Mouse (Mus musculus) embryonic fibroblast, embryonic 13.5 days (primary cell): ENCODE results near the gene Csmd2.

ENCODE experiments used
- CTCF ChIP-seq: IDR thresholded peaks from 2 replicates; pipeline ENCODE4 v1.5.1; 2011; ENCODE audit warnings: mild to moderate bottlenecking, control low read depth, low read length, moderate library complexity, borderline replicate concordance; ENCODE audit not compliant: insufficient read depth
- POLR2A ChIP-seq: IDR thresholded peaks from 2 replicates; pipeline ENCODE4 v1.6.1; 2011; ENCODE audit warnings: low read depth, mild to moderate bottlenecking, control low read depth, low read length, moderate library complexity

GRCm38 (mm10) chr4:128275116-128275515, 287.5 kb downstream of the Csmd2 start:
- TF ChIP-seq CTCF: no peak
- no peak for TF ChIP-seq POLR2A
